Mouse (Mus musculus) intestine, postnatal 0 days (tissue): Measurements from ENCODE around the gene Klc2. TPM values are rescaled to one million over a fixed set of nuclear protein-coding genes. Genes with fewer than 3 reads are reported as not detected.
"Not testable (repeated sequence)": the region's sequence is repeated elsewhere in the genome, so short reads cannot be mapped to it uniquely, and the experiment has no call there.

Experiments used
- ATAC-seq: fragments of 200-750 bp; cut with Nextera tagmentation; 2 replicates; pipeline ENCODE4 v1.8.0; 2017; ENCODE audit warnings: mild to moderate bottlenecking, moderate TSS enrichment, moderate library complexity
- H3K27ac ChIP-seq: fragments of 300-500 bp; sonication (generic); 2 replicates; pipeline ENCODE4 v1.5.1; 2014; ENCODE audit warnings: mild to moderate bottlenecking, low read depth, low read length, moderate library complexity
- H3K27me3 ChIP-seq: fragments of 300-500 bp; sonication (generic); replicated peaks from 2 replicates; pipeline ENCODE4 v1.6.1; 2014; ENCODE audit warnings: low read length, mixed read lengths; ENCODE audit not compliant: control insufficient read depth, insufficient read depth
- H3K36me3 ChIP-seq: fragments of 300-500 bp; sonication (generic); 2 replicates; pipeline ENCODE4 v1.6.1; 2014; ENCODE audit warnings: mild to moderate bottlenecking, moderate library complexity; ENCODE audit not compliant: control insufficient read depth, insufficient read depth
- H3K4me1 ChIP-seq: fragments of 300-500 bp; sonication (generic); replicated peaks from 2 replicates; pipeline ENCODE4 v1.6.1; 2014; ENCODE audit warnings: antibody characterized with exemption, low read length, mixed read lengths; ENCODE audit not compliant: control insufficient read depth, insufficient read depth
- H3K4me2 ChIP-seq: fragments of 300-500 bp; sonication (generic); replicated peaks from 2 replicates; pipeline ENCODE4 v1.6.1; 2014; ENCODE audit warnings: low read depth, mild to moderate bottlenecking, moderate library complexity
- H3K4me3 ChIP-seq: fragments of 300-500 bp; sonication (generic); 2 replicates; pipeline ENCODE4 v1.5.1; 2014; ENCODE audit warnings: low read depth, low read length
- H3K9ac ChIP-seq: fragments of 300-500 bp; sonication (generic); 2 replicates; pipeline ENCODE4 v1.6.1; 2014; ENCODE audit warnings: mild to moderate bottlenecking, low read depth, low read length
- H3K9me3 ChIP-seq: fragments of 300-500 bp; sonication (generic); 2 replicates; pipeline ENCODE4 v1.6.1; 2016; ENCODE audit warnings: mixed run types; ENCODE audit not compliant: control insufficient read depth
- CTCF ChIP-seq: sonication (generic); IDR thresholded peaks from 2 replicates; pipeline ENCODE4 v1.5.1; 2016; ENCODE audit warnings: low read depth, mild to moderate bottlenecking, control low read depth, antibody characterized with exemption, moderate library complexity
- WGBS: fragments of 180-500 bp; shearing (Covaris S2); extraction: QIAGEN DNeasy Blood & Tissue Kit; methylation state at CpG from one replicate; pipeline ENCODE4 v1.1.7; 2014; 5-methylcytosine and 5-hydroxymethylcytosine counted together
- polyA plus RNA-seq: library from polyadenylated mRNA; unstranded; fragments of >200 nt; fragmentation: Nextera tagmentation; extraction: Ambion mirVana; gene quantifications from 2 replicates; pipeline ENCODE4 v1.2.1, GENCODE M21; 2015

The Klc2 gene
- polyA plus RNA-seq, 1 experiment from 2014 or later: 8.0 TPM

DNA sequence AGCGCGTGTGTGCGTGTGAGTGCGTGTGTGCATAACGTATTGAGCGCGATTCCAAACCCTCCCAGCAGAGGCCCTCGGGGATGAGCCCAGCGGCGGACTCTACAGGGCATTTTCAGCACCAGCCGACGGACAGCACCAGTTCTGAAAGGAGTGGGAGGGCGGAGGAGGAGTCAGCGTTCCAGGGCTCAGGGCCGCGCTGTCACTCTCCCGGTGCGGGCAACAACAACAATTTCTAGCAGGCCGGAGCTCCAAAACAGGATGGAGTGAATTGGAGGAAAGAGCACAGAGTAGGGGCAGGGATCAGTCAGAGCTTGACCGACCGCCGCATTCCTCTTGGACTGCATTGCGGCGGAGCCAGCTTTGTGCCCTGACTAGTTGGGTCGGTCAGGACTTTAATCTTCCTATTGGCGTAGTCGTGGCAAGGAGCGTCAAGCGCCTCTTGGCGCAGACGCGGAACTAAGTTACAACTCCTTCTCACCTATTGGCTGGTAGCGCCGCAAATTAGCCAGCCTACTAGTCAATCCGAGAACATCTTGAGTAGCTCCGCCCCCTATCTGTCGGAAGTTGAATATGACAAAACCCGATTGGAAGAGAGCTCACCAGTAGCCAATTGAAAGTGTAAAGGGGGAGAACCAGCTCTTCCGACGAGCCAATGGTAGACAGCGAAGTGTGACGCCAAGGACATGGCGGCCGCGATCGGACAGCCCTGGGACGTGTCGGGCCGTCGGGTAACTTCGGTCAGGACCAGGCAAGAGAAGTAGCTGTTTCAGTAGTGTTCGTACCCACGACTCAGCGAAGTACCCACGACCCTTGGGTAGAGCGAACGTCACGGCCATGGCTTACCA is 30.3 kb downstream of the Klc2 start, which contains the start of gene Yif1a:
Yif1a (plus strand) TSS at position 655 of the 845 bp plus-strand sequence.
- WGBS: under 1% methylated on average over 58 of the region's 58 CpGs
- TF ChIP-seq CTCF: peak; percentile 87
- peak; percentile 90 for ATAC-seq
- H3K27me3 ChIP-seq: peaks cover 29% of the 10 kb centered on the region
- H3K36me3 ChIP-seq: peaks cover 33% of the 10 kb centered on the region
- peak within 1 kb of the TSS; percentile 78 for H3K9ac ChIP-seq
- peak within 1 kb of the TSS; percentile 81 for H3K4me2 ChIP-seq
- H3K27ac ChIP-seq: peak within 1 kb of the TSS; percentile 95
- H3K4me1 ChIP-seq: peaks cover 8% of the 10 kb centered on the region; the same call in 1 of the 2 replicates
- peak within 1 kb of the TSS; percentile 91 for H3K4me3 ChIP-seq
- no peaks in the 10 kb centered on the region for H3K9me3 ChIP-seq

- H3K4me3 ChIP-seq, H3K4me2 ChIP-seq, H3K4me1 ChIP-seq, H3K9me3 ChIP-seq, H3K27ac ChIP-seq, H3K9ac ChIP-seq, ATAC-seq: not testable (repeated sequence)
- 53% methylated on average over 4 of the region's 4 CpGs for WGBS
- peaks cover 18% of the 10 kb centered on the region for H3K36me3 ChIP-seq
- peaks cover 45% of the 10 kb centered on the region for H3K27me3 ChIP-seq
- peak; percentile 40 for TF ChIP-seq CTCF
Observed at GRCm38 (mm10) chr19:5086533-5086932, 31.8 kb downstream of the Klc2 start.

GRCm38 (mm10) chr19:5085145-5085863 is 33.1 kb downstream of the Klc2 start, which contains the start of gene Tmem151a:
Tmem151a (minus strand) TSS chr19:5085531.
- peaks cover 55% of the 10 kb centered on the region for H3K27me3 ChIP-seq
- no peak for ATAC-seq
- H3K4me2 ChIP-seq: peak within 1 kb of the TSS; percentile 84
- 0 out of 2 replicates have a peak within 1 kb of the TSS, but pooled peaks have one; percentile 19 for H3K9ac ChIP-seq
- no peak for TF ChIP-seq CTCF
- no peaks in the 10 kb centered on the region for H3K9me3 ChIP-seq
- no peak within 1 kb of the TSS for H3K27ac ChIP-seq
- H3K36me3 ChIP-seq: peaks cover 8% of the 10 kb centered on the region
- peak within 1 kb of the TSS; percentile 53 for H3K4me3 ChIP-seq
- peaks cover 8% of the 10 kb centered on the region; the same call in 1 of the 2 replicates for H3K4me1 ChIP-seq
- WGBS: under 1% methylated on average over 69 of the region's 69 CpGs

DNA sequence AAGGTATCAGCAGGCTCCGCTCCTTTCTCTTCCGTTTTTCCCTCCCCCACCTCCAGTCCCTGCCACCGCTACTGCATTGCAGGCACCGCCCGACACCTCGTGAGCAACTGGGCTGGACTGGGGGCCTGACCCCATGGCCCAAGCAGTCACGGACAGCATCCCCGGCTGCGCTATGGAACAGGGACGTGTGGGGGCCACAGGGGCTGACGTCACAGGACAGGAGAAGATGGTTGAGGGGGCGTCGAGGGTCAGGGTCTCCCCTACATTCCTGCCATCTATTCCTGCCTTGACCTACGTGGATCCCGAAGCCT is 33.6 kb downstream of the Klc2 start:
- H3K9ac ChIP-seq: no peak overlapping the region
- H3K4me1 ChIP-seq: peaks cover 8% of the 10 kb centered on the region; the same call in 1 of the 2 replicates
- peaks cover 57% of the 10 kb centered on the region for H3K27me3 ChIP-seq
- no peaks in the 10 kb centered on the region for H3K9me3 ChIP-seq
- TF ChIP-seq CTCF: no peak
- H3K4me2 ChIP-seq: peak overlapping the region; percentile 84
- 3% methylated on average over 14 of the region's 15 CpGs for WGBS
- H3K4me3 ChIP-seq: peak overlapping the region; percentile 53
- H3K27ac ChIP-seq: no peak overlapping the region
- peaks cover 4% of the 10 kb centered on the region for H3K36me3 ChIP-seq
- ATAC-seq: no peak

GRCm38 (mm10) chr19:5083961-5084833 is 34.2 kb downstream of the Klc2 start:
- TF ChIP-seq CTCF: no peak
- ATAC-seq: no peak
- H3K27ac ChIP-seq: no peak overlapping the region
- H3K4me1 ChIP-seq: peaks cover 5% of the 10 kb centered on the region; the same call in 1 of the 2 replicates
- 64% methylated on average over 3 of the region's 3 CpGs for WGBS
- peak overlapping the region; percentile 53; the same call in 1 of the 2 replicates for H3K4me3 ChIP-seq
- H3K9me3 ChIP-seq: no peaks in the 10 kb centered on the region
- H3K4me2 ChIP-seq: peak overlapping the region; percentile 84
- H3K9ac ChIP-seq: no peak overlapping the region
- H3K27me3 ChIP-seq: peaks cover 58% of the 10 kb centered on the region
- H3K36me3 ChIP-seq: no peaks in the 10 kb centered on the region
